Mouse (Mus musculus) adrenal gland, postnatal 36 days (tissue): ENCODE data around the gene Cntn4. TPM values are rescaled to one million over a fixed set of nuclear protein-coding genes. Genes with fewer than 3 reads are reported as not detected.
A peak's percentile ranks its signal among the peaks of the same experiment; 100 is the strongest.

ENCODE experiments used
- DNase-seq, 2 experiments: peaks; one replicate each; pipeline ENCODE4 v3.0.0; 2021; ENCODE audit warnings: mixed read lengths in 1 of 2
- total RNA-seq, 2 experiments: library from RNA; stranded (reverse); gene quantifications; 2 replicates each; pipeline ENCODE4 v1.2.3; 2021

The Cntn4 gene
- total RNA-seq, 2 experiments from 2014 or later: 0.86 to 1.4 TPM

DNA sequence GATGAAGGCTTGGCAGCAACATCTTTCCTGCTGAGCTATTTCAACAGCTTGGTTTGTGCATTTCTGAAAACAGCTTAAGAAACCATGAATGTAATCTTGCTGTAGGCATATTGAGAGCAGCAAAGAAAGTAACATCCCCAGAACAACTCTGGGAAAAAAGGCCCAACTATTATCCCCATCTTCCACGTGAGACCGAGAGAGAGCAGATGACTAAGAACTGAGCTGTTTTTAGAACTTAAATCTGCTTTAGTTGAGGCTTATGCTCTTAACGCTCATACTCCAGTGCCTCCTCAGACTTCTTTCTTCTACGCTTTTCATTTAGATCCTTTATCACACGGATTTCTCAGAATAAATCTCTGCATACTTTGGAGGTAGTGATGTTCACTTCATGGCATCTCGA, 784.9 kb downstream of the Cntn4 start:
- no peak for DNase-seq

DNA sequence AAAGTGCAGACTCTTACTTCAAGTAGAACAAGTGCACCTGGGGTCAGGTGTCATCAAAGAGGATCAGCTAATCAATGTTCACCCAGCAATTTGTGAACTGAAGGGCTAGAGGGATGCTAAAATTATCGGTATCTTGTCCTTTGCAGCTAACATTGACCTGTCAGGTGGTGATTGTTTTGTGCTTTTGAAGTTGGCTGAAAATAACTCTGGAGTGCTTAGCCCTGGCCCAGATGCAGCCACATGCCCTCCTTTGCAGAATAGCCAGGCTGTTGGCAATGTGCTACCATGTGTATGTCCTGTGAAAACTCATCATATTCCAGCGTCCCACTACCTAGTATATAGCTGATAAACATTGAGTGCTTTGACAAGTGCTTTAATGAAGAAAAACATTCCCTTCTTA, 786.4 kb downstream of the Cntn4 start:
- no peak for DNase-seq

DNA sequence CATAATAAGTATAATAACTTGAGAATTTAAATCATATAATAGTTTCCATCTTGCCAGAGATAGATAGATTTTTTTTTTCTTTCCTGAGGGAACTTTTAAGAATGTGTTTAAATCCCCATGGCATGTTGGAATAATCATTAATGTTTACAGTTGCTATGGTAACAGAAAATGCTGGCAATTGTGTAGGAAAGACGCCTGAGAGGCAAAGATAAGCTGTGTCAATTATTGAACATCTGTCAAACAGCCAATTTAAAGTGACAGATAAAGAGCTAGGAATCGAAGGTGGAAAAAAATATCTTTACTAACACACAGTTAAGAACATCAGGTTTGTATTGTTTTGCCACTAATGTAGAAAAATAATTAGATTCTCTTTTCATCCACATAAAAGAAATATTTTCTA, 788.3 kb downstream of the Cntn4 start:
- DNase-seq: no peak

DNA sequence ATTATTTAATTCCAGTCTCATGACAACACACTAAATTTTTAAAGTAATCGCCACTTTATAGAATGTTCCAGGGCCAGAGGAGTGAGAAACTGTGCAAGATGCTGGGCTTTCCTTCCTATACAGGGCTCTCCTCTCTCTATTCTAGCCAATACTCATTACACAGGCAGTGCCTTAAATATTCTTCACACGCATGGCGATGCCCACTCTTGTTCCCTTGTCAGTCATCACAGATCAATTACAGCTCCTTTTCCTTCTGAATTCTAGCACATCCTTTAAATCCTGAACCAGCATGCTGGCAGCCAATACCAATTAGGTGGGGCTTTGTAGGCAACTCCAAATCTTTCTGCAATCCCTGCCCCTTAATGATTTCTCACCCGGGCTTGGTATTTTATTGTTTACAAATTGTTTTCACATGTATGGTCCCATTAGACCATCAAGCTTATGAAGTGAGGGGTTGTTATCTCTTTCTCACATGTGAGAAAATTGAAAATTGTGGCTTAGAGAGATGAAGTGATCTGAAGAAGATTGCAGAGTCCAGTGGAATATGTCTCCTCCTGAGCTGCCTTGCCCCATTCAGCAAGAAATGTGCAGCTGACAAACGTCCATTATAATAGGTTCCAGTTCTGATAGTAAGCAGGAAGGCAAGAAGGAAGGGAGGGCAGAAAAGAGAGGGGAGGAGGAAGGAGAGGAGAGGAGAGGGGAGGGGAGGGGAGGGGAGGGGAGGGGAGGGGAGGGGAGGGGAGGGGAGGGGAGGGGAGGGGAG, 789.0 kb downstream of the Cntn4 start:
- DNase-seq: no peak

DNA sequence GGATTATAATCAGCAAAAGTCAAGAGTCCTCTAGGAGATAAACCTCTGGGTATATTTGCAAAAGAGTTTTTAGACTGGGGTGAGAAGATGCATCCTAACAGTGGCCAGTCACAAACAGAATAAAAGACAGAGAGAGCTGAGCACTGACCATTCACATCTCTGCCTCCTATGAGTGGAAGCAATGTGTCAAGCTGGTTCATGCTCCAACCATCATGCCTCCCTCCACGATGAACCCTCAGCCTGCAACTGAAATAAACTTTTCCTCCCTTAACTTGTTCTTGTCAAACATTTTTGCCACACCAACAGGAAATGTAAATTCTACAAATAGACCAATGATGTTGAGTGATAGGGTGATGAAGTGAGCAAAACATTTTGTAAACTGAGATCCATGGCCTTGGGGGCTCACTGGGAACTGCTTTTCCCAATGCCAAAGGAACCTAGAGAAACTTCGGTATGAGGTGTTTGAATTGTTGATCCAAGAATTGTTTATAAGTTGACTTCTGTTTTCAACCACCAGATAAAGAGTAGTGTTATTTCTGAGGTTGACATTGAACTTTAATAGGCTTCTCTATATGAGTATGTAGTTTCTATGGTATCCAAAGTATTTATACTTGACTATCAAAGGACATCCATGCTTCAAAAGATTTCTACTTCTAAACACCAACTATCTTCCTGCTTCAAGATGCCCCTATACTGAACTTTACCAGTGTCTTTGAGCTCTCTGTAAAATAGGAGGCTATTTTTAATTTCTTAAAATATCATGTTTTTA, 794.6 kb downstream of the Cntn4 start:
- no peak for DNase-seq

DNA sequence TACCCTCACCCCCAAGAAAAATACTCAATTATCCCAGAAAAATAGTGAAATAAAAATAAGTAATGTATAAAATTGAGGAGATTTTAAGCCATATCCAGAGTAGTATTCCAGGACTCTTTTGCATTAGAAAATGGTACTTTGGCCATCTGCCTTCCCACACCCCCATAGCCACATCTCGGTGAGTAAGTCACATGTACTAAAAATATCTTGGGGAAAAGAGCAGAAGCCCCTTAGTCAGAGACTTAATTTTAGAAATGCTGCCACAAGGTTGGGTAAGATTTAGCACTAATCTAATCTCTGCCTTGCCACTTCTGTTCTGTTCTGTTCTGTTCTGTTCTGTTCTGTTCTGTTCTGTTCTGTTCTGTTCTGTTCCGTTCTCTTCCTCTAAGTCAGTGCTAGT, 796.4 kb downstream of the Cntn4 start:
- no peak for DNase-seq

DNA sequence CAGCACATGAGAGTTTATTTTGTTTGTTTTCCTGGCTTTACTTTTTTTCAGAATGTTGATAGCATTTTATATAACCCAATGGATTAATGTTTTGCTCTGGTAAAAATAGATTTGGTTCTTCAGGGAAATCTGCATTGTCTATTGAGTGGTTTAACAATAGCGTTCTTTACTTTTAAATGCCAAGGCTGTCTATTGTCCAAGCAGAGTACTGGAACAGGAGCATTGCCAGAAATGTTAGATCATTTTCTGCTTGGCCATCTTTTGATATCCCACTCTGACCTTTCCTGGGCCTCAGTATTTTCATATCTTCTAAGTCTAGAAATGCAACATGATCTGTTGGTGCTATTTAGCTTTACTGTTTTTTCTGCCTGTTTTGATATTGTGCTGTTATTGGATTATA, 804.1 kb downstream of the Cntn4 start:
- DNase-seq: no peak

DNA sequence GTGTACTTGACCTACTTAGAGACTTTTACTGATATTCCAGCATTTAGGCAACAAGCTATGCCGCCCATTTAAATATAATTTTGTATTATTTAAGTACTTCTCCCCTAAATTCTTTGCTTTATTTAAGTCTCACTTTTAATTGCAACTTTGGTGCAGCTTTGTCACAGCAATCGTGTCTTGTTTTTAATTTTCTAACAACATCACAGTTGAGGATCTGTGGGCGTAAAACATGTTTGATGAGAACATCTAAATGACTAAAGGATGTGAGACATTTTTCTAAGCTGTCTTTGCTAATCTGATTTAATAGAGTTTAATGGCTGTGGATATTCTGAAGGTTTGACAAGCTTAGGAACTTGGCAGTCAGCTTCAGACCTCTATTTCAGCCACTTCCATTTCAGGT, 818.8 kb downstream of the Cntn4 start:
- no peak for DNase-seq

DNA sequence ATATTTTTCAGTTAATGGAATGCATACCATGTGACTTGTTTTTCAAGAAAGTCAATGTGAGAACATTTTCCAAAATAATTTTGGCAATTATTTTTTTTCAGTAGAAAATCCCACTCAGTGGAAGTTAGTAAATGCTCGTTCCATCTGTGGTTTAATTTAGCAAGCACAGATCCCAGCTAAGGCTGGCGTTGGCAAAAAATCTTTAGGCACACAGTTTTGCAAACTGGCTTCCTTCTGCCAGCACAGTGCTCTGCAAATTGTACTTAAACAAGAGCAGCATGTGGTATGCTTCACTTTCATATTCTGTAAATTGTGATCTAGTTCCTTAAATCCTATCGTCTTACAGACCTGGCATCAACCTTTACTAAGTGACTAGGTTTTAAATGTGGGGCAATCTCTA, 821.7 kb downstream of the Cntn4 start:
- no peak for DNase-seq

DNA sequence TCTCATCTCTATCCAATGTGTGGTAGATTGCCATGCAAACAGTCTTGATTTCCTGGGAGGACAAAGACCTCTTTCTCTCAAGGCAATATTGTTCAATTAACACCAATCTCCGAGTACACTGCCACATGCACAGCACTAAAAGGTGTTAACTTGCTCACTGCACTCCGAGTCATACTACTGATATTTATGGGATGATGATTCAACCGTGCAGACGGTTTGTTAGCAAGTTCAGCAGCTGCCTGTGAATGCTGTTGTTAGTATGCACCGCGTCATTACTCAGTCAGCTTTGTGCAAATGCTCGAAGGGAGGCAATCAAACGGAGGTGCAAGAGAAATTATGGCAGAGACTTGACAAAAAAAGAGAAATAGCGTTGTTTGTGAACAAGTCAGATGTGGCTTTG, 826.5 kb downstream of the Cntn4 start:
- no peak for DNase-seq

DNA sequence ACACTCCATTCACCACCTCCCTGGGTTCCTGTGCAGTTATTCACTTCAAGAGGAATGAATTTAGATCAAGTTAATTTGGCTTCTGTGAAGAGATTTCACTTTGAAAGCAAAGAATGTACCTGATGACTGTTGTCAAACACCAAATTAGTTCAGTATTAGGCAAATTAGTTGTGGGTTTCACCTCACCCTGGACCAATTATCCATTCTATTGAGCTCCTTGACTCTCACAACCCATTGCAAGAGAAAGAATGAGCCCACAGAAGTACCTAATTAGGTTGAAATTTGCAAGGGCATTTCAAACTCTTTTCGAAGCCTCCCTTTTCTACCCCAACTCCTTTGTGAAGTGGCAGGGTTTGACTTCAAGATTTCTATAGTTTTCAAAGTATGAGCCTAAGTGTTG, 842.9 kb downstream of the Cntn4 start:
- no peak for DNase-seq

DNA sequence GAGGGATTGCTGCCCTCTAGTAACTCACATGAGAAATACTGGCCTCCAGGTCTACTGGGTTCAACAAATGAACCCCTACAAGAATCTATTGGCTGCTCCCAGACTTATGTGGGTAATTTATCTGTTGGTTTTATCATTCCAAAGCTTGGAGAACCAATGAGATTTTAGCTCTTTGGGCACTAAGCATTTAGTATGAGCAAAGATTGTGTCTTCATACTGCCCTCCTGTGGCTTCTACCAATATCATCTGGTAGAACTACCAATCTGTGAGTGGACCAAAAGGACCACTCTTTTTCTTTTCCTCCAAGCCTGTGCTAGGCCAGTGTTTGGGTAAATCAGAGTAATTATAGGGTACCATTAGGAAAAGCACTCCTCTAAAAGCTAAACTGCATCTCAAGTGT, 866.0 kb downstream of the Cntn4 start:
- DNase-seq: no peak

DNA sequence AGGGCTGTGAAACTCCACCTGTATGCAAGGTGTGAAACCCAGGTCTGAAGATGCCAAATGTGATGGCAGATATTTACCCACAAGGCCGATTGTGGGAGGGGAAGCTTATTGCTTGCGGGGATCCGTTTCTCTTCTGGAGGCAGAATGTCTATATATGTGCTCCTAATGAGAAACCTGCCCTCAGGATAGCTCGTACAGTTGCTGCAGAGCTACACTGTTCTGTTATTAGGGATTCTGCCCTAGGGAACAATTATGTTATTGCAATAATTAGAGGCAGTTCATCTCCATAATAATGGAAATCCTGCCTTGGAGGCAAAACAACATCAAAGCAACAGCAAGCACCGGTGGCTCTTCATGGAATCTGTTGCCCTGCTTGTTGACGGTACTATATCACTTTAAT, 884.2 kb downstream of the Cntn4 start:
- no peak for DNase-seq

DNA sequence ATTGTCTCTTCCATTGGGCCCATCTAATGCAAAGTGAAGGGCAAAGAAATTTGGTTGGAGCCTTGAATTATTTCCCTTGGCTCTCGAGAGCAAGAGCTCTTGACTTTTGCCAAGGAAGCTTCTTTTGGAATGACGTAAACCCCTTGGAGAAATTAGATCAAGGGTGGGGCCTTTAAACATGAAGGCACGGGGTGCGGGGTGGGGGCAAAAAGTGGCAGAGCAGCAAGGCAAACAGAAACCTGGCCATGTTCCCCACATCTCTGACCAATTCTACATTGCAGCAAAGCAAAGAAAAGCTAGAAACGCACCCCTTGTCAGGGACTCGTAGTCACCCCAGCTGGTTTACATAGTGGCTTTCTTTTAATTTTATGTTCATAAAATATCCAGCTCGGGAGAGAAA, 887.9 kb downstream of the Cntn4 start:
- no peak for DNase-seq

DNA sequence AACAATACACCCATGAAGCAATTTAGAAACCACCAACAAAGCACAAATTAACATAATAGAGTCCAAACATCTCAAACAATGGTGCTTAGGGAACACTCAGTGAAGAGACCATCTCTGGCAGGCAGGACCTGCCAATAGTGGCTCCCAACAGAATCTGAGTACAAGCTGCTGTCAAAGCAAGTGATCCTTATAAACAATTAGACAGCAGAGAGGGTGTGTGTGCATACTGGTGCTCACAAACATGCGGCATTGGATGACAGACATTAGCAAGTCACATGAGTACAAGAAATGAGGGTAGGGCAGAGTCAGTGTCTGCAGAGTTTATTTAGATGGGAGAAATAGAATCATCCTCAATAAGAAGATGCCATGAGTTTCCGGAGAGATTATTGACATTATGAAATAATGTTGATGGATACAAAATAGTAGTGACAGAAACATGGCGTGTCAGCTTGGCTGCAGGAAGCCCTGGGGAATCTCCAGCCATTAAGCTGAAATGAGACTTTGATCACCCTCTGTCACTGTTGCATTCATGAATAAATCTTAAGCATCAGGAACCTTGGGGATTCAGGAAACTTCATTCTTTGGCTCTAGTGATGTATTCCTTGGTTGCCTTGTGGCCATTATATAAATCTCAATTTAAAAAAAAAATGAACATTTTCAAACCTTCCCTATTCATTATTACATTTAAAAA, 888.5 kb downstream of the Cntn4 start:
- DNase-seq: no peak

DNA sequence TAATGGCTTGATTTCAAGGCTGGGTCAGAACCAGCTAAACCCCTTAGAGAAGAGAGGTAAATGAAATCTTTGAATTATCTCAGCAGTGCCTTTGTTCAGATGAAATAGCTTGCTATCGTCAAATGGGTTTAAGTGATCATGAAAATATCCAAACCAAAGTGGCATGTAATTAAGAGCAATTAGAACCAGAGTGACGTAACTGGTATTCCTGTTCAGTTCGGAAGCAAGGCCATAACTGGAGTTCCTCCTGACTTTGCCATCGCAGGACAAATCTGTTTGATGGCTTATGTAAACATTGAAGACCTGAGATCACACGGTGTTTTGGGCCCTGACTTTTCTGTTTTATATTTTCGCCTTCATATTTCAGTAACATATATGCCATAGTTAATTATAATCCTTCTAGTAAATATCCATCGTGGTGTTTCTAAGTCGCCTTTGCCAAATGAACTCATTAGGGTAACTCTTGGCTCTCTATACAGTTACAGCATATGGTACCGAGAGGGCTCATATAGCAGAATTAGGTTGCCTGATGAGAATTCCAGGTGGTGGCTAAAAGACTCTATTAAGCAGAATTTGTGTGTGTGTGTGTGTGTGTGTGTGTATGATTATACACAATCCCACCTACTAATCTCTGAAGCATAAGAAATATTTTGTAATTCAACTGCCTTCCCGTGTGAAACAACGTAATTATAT, 889.6 kb downstream of the Cntn4 start:
- DNase-seq: no peak

DNA sequence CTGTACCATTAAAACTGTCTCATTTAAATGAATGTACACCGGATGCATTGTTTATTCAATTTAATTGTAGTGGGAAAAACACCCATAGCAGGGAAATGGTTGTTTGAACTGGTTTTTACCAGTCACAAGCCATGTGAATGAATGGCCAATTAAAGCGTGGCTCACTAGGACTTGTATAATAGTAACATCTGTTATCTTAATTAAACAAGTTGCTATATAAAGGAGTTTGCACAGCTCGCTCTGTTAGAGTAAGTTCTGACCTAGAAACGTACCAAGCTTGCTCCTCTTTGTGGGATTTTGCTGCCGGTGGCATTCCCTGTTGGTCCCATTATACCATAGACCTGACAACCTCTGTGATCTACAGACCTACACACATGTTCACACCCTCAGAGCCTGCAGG, 902.7 kb downstream of the Cntn4 start:
- no peak for DNase-seq

DNA sequence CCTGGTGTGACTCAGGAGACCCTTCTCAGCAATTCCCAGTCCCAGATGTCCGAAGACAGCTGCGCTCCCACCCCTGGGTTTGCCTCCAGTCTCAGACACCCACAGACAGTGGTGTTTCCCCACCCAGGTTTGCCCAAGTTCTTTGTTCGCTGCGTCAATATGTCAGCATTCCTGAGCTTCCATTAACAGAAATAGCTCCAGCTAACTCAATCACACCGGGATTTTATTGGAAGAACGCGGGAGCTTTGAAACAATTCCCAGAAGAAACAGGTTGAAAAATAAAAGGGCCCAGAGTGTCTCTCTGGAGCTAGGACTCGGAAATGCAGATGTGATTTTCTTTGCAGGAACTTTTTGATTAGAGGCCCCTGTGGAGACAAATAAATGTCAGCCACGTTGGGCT, 916.3 kb downstream of the Cntn4 start:
- DNase-seq: no peak

DNA sequence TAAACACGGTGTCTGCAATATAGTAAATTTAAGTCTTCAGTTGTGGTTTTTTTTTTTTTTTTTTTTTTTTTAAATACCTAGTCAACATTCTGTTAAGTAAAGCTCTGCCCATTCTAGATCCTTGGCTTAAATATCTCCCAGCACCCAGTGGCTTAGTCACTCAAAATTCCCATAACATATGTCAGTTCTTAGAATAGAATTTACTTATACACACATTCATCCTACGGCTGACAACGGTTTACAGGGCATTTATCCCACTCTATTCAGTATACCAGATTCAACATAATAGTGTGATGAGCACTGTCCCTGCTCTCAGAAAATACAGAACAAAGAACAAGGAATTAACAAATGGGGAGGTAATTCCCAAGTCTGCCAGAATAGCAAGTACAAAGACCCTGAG, 939.6 kb downstream of the Cntn4 start:
- DNase-seq: no peak

DNA sequence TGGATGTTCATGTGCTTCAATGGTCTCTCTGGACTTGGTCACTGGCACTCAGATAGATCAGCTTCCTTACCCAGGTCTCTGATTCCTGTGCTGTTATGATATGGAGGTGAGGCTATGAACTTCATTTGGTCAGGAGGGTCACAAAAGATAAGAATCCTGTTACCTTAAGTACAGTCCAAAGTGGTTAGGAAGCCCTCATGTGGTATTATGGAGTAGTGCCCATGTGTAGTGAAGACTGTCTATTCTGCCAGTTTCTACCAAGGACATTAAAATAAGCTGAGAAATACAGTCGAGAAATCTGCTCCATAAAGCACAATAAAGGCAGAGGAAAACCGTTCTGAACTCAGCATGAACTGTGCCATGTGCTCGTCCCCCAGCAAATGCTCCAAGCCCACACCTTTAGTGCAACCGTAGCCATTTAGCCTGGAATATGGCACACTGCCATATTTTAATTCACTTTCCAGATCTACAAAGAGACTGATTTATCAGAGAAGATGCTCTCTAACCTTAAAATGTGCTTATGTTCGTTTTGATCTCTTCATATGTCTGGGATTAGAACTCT, 943.8 kb downstream of the Cntn4 start:
- no peak for DNase-seq

DNA sequence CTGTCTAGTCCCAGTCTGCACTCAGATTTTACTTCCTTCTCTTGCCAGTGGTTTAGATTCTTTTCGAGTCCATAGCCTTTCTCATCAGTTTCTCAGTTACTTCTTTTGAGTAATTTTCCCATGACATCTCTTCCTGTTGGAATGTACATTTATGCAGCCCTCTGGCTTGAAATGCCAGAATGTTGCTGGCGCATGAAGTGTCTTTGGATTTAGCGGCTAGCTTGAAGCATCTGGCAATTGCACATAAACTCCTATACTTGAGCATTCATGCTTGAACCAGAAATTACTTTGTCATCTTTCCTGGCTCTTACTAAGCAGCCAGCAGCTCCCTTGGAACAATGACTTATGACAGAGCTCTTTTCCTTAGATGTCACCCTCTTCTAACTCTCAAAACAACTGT, 965.6 kb downstream of the Cntn4 start:
- DNase-seq: no peak

DNA sequence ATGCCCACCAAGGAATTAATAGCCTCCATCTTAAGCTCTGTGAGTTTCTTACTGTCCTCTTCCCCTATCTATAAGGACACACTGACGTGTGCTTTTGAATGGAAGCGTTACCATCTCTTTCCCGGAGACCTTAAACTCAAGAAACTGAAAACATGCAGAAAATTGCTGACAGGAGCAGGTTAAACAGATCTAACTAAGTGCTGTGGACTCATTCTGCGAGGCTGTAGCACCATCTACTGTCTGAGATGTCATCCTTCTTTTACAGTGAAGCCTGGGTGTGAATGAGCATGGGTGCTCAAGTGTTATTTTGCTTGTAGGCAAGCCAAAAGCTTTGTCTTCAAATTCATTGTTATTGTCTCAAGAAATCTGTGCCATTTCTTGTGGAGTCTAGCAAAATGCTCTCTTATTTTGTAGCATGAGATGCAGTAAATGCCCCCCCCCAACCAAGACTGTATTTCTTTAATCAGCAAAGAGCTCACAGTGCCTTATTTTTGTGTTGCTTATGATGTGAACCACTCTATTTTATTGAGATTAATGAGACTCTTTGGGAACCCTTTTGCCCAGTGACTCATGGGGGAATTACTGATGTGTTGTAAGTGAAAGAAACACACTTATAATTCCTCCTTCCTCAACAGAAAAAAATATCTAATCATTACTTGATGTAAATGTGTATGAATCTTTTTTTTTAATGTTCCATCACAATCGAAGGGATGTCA, 968.2 kb downstream of the Cntn4 start:
- peak; percentile 29 for DNase-seq
